Mouse (Mus musculus) CD4-positive, CD25-positive, alpha-beta regulatory T cell, adult 4 months (primary cell): ENCODE data around the gene Colgalt2. TPM values are rescaled to one million over a fixed set of nuclear protein-coding genes. Genes with fewer than 3 reads are reported as not detected.

Experiments used
- ATAC-seq: one replicate; pipeline ENCODE4 v1.8.0; 2017
- polyA plus RNA-seq, 2 experiments: library from polyadenylated mRNA; unstranded; fragments of 100-300 nt; shearing (Covaris generic); gene quantifications; one replicate each; pipeline ENCODE4 v1.2.1; 2017

Gene Colgalt2
- polyA plus RNA-seq, 2 experiments from 2014 or later, result not detected

DNA sequence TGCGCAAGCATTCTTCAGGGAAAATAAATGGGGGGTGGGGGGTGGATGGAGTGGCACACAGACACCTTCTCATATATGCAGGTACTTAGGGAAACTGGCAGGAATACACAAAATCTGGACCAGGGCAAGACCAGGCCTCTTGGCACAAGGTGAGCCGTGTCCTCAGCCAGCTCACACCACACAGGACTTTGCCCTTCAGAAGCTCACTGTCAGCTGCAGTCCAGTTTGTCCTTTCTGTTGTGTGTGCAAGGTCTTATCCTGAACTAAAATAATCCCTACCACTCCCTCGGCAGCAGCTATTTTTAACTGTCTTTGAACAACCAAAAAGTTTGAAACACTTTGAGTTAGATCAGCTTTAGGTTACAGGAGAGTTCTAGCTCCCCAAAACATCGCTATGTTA lies 139.2 kb downstream of the Colgalt2 start:
- ATAC-seq, result no peak

GRCm38 (mm10) chr1:152540304-152540887 lies 140.8 kb downstream of the Colgalt2 start:
- ATAC-seq, result no peak

GRCm38 (mm10) chr1:152542747-152543378 lies 143.2 kb downstream of the Colgalt2 start:
- no peak for ATAC-seq

GRCm38 (mm10) chr1:152543449-152544159 lies 144.0 kb downstream of the Colgalt2 start:
- ATAC-seq, result no peak

DNA sequence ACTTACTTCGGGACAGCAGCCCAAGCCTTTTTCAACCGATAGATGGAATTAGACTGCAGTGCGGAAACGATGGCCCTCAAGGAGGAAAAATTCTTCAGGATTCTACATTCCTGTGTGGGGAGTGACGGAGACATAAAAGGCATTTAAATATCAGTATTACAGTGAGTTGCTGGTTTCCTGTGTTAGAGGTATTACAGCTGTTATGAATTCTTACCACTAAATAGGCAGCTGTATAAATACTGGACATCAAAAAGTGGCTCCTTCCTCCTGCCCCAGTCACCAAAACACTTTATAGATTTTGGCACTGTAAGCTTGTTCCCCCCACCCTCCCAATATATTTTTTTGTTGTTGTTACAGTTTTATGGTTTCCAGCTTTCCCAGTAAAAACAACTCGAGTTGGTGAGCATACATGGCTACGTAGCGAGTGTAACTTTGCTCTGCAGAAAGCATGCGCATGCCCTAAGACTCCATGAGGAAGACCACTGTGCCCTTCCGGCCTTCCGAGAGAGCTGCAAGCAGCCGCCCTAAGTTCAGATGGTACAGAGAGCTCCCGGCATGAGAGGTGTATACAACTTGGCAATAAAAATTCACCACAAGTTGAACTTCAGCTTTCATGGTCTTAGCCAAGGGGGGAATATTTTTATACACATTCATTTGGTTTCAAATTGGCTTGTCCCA lies 149.6 kb downstream of the Colgalt2 start:
- ATAC-seq, result no peak

DNA sequence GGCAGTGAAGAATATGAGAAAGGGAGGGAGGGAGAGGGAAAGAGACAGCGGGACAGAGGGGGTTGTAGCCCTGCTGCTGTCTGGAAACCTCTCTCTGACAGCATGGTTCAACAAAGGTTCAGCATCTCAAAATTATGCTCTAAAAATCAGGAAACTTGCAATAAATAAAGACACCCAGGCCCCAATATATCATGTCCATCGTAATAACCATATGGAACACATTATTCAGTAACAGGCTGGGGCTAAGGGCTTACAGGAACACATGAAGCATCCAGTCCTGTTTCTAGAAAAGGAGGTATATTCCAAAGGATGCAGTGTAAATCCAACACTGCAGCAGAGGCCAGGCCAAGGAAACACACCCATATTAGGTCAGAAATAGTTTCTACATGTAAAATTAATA lies 150.9 kb downstream of the Colgalt2 start:
- ATAC-seq, result no peak

DNA sequence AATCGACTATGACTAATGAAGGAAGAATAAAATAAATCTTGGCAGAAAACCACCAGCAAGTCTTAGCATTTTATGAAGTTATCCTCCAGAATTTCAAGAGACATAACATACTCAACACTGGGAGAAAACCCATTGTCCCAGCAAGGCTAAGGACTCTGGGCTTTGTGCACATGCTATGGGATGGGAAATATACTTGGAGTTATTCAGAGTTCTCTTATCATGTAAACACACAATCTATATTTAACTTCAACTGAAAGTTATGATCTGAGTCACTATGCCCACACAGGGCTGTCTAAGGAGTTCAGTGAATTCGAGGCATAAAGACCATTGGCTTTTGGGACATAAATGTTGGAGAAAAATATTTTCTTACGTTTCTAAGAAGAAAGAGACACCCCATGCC lies 151.3 kb downstream of the Colgalt2 start:
- ATAC-seq, result no peak

DNA sequence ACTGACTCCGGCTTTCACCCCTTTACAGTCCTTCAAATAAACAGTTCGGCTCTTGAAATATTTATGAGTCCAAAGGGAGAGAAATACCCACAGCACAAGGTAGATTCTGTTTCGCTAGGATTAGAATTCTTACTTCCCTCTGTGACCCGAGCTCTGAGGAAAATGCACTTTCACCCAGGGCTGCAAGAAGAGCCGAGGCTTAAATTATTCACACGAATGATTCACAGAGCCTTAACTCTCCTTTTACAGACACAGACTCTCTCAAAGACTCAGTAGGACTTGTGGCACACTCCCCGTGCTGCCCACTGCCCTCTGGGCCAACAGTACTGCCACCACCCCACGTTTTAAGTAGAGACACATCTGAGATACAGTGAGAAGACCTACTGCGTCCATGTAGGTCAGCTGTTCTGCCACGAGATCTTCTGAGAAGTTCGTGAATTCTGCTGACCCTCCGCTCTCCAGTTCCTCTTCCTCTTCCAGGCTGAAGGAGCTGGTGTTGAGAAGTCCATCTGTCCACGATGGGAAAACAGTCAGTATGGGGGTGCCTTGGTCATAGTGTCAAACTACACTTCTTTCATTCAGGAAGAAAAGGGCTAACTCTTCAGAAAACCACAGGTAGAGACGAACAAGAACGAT lies 154.4 kb downstream of the Colgalt2 start:
- no peak for ATAC-seq

- ATAC-seq, result no peak
Measured at GRCm38 (mm10) chr1:152555944-152556573, 156.4 kb downstream of the Colgalt2 start.

DNA sequence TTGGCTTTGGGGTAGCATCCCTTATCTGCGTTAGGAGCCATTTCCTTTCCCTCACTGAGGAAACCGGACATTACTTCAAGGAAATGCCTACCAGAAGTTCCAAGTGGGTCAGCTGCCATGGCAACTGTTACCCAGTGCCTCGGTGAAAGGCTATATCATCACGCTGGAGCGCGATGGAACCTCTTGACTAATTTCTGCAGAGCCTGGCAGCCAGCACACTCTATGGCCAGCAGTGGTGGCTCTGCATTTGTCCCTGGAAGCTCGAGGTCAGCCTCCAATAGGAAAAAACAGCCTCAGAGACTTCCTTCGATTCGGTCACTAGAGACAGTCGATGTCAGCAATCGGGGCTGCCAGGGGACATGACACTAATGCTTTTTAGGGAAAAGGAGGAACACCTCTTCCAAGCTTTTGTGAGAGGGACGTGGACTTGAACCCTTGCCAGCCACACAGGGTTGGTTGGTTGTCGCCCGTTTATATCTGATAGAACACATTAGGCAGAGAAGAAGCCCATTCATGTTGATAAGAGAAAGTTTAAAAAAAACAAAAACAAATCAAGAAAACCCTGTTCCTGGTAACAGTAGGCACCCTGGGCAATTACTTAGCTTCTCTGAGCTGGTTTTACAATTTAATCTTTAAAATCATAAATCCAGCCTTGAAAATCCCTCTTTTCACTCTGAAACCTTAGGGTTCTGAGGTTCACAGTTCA lies 157.1 kb downstream of the Colgalt2 start:
- no peak for ATAC-seq

Other genes starting within 250 kb of the Colgalt2 start
- 10 to 100 TPM; 13.7 to 15.0 TPM for gene Tsen15, start 13.1 kb upstream of the Colgalt2 start, polyA plus RNA-seq